Mouse (Mus musculus) lung, postnatal 36 days (tissue): ENCODE results near the gene Sema7a.

Experiments used
- DNase-seq: peaks from one replicate; pipeline ENCODE4 v3.0.0; 2022; ENCODE audit warnings: mixed read lengths

The Sema7a gene

DNA sequence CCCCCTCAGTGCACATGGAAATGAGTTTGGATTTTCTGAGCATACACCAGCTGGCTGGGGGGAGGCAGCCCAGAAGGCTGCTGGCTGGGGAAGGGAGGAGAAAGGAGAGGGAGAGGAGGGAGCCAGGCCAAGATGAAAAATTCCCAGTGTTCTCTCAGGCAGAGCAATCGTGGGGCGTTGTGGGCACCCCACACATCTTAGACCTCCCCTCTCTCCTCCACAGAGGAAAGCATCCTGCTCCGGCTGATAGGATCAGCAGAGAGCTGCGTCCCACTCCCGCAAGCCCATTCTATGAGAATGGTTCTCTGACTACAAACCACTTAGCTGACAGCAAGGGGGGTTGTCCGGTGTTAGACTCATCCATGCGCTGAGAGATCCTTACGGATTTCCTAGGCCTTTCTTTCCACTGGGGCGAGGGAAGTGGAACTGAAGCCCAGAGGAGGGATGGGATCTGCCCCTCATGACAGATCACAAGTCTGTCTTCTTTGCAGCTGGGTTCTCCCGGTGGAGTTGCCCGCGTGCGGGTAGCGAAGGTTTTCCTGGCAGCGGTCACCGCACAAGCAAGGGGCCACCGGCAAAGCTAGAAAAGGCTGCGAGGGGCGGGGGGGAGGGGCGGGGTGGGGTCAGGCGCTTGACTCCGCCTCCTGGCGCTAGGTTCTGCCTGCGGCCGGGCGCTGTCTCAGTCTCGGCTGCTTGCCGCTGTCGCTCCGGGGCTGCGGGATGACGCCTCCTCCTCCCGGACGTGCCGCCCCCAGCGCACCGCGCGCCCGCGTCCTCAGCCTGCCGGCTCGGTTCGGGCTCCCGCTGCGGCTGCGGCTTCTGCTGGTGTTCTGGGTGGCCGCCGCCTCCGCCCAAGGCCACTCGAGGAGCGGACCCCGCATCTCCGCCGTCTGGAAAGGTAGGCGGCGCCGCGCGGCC, at the start of gene Sema7a:
Gene Sema7a (plus strand): TSS at position 682 of the 918 bp plus-strand sequence.
- DNase-seq: peak; percentile 79

DNA sequence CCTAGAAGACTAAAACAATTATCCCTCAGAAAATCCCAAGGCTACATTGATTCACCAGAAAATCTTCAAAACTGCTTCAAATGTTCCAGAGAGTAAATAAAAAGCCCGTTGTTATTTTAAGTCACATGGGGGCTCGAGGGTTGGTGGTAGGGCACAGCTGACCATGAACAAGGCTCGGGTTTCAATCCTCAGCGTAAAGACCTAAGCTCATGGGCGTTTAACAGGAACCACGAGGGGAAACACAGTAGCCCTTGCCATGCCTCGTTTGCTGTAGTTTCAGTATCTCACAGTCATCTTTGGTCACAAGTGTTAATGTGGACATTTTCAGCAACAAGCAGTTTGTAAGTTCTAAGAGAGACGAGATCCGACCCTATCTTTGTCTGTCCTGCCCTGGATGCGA, 39.4 kb upstream of the Sema7a start:
- DNase-seq: no peak

DNA sequence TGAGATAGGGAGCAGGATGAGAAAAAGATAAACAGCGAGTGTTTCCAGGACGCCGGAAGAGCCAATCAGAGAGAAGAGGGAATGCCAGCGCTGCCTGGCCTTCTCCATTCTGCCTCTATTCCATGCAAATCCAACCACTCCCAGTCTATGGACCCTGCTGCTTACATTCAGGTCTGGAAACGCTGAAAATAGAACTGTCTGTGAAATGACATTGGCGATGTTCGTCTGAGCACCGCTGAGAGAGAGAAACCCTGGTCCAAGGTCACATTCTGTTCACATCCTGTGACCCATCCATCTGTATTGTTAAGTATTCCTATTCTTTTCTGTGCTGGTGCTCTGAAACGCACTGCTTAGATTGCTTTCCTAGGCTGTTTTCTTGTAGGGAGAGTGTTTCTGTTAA, 38.7 kb upstream of the Sema7a start:
- DNase-seq: no peak

DNA sequence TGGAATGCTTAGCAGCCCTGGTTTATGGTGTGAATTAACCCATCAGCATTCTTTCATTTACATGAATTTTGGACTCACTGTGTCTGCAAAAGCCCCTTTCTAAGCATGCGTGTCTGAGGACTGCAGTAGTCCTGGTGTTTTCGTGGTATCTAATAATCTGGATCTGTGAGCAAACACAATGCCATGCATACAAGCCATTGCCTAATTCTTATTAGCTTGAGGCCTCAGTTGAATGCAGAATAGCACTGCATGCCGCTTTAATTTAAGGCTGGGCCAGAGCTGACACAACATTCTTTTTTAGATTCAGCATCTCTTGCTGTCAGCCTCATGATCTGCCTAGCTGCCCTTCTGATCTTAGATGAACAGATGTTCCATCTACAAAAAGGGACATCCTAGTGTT, 38.3 kb upstream of the Sema7a start:
- DNase-seq: no peak

DNA sequence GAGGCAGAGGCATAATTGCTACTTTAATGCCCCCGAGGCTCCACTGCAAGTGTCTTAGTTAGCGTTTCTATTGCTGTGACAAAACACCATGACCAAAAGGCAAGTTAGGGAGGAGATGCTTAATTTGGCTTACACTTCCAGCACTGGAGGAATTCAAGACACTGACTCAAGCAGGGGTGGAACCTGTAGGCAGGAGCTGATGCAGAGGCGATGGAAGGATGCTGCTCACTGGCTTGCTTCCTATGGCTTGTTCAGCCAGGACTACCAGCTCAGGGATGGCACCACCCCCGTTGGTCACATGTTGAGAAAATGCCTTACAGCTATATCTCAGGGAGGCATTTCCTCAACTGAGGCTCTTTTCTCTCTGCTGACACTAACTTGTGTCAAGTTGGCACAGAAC, 37.8 kb upstream of the Sema7a start:
- DNase-seq: no peak

DNA sequence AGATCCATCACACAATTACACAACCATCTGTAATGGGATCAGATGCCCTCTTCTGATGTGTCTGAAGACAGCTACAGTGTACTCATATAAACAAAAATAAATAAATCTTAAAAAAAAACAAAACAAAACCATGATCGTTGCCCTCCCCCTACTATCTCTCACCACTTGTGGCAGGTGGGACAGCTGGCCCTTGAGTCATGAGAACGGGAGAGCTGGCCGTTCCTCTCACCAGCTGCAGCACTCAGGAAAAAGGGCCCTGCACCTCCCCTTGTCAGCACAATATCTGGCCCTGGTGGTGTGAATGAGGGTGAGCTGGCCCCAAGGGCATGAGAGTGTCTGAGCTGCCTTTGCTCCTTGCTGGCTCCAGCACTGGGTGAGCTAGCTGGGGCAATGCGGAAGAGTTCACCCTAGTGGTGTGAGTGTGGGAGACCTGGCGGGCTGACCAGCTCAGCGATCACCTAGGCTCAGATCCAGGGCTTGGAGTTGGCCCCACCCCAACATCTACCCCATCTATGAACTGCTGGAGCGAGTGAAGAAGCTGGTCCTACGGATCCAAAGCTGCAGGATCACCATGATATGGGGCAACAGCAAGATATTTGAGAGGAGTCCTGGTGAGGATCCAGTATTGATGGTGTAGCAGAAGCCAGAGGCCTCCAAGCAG, 36.2 kb upstream of the Sema7a start:
- DNase-seq: no peak

DNA sequence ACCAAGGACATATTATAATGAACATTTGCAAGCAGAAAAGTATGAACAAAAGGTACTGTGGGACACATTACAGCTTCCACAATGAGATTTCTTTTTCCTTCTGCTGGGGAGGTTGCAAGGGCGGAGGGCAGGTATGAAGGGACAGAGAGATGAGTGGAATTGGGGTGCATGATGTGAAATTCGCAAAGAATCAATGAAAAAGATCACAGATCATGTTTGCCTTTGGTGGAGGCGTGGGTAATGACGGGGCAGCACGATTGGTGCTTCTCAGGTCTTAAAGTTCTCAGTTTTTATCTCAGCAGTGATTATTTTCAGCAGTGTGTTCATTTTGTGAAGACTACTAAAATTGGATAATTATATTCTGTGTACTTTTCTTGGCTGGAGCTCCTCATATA, 35.7 kb upstream of the Sema7a start:
- DNase-seq: no peak

DNA sequence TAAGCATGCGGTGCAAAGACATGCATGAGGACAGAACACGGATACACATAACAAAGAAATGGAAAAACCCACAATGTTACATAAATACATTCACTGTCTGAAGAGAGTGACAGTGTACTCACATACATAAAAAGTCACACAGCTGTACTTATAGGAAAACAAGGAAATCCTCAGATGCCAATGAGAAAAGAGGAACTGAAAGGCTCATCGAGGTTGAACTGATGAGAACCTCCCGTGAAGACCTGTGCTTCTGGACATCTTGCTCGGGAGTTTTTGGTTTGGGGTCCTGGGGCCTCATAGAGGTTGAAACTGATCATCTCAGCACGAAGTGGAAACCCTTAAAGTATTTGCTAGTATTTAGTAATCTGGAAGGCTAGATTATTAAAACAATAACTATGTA, 32.7 kb upstream of the Sema7a start:
- DNase-seq: no peak

DNA sequence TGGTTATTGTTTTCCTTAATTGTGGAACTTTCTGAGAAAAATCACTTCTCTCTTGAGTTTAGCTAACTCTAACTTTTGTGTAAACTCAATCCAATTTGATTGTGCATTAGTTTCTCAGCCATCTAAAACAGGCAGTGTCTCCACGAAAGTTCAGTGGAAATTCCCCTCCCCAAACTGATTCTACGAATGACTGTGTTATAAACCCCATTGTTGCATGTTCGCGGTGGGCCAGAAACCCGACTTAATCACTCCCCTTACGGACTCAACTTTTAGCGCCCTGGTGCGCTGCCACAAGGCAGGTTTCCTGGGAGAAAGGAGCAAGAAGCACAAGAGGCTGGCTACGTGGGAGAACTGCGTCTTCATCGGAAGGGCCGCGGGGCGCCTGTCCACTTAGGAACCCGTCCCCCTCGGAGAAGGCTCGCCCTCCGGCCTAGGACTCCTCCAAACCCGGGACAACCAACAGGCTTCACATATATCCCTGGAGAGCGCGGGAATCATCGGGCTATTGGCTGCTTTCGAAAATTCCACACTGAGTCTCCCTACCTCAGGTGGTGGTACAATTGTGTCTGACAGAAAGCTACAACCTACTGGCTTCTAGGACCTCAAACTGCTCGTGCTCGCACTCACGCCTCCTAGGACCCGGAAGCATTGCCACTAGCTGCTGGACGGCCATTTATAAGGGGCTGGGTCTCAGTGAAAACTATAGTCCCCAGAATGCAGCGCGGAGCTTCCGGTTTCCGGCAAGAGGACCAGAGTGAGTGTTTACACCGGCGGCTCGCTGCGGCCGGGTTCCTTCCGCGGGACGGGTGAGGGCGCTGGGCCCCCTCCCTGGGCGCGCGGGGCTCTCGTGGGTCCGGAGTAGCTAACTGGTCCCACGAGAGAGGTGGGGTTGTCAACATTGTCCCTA, 29.4 kb upstream of the Sema7a start, which contains the start of gene Ubl7:
Gene Ubl7 (plus strand): TSS at position 726 of the 907 bp plus-strand sequence.
- peak; percentile 97 for DNase-seq

DNA sequence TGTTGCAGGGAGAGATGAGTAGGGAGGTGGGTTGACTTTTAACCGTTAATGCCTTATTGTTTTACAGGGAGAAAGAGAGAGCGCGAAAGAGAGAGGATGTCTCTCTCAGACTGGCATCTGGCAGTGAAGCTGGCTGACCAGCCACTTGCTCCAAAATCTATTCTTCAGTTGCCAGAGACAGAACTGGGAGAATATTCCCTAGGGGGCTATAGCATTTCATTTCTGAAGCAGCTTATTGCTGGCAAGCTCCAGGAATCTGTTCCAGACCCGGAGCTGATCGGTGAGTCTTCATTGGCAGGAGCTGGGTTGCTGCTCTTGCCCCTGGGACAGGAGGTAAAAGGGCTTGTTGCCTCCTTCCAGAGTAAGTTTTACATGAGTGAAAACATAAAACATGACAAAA, 27.3 kb upstream of the Sema7a start:
- DNase-seq: no peak

DNA sequence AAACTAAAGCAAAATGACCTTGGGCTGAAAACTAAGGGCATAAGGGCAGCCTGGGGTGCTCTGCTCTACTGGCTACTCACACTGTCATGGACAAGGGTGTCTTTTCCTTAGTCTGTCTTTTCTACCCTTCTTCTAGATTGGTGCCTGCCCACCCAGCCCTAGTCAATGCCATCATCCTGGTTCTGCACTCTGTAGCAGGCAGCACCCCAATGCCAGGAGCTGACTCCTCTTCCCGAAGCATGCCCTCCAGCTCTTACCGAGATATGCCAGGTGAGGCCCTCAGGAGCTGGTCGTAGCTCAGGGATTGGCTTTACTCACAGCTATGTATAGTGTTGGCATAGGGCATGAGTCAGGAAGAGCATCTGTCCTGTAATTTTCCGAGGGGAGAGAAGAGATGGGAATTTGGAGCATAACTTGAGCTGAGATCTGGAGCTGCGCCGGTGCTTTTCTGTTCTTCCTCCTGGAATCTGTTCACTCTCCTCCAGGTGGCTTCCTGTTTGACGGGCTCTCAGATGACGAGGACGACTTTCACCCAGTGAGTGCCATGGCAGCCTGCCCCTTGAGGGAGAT, 18.3 kb upstream of the Sema7a start:
- no peak for DNase-seq

DNA sequence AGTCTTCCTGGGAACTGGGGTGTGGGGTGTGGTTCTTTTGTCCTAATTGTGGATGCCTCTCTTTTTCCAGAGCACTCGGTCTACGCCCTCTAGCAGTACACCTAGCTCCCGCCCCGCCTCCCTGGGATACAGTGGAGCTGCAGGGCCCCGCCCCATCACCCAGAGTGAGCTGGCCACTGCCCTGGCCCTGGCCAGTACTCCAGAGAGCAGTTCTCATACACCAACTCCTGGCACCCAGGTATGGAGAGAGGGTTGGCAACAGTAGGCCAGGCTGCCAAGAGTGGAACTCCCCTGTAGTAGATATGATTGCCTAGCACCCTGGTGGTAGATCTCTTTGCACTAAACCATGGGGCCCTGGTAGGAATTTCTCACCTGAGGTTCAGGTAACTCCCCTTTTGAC, 17.5 kb upstream of the Sema7a start:
- no peak for DNase-seq

DNA sequence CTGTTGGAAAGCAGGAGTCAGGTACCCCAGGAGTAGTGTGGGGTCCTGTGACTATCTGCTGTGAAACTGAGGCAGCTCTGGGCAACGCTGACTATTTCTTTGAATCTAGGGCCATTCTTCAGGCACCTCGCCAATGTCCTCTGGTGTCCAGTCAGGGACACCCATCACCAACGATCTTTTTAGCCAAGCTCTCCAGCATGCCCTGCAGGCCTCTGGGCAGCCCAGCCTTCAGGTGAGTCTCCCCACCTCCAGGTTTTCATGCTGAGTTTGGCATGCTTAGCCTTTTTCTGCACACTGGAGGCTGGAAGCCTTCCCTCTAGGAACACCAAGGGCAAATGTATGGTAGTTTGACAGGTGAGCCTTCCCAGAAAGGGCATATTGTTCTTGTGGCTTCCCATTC, 16.9 kb upstream of the Sema7a start:
- DNase-seq: no peak

DNA sequence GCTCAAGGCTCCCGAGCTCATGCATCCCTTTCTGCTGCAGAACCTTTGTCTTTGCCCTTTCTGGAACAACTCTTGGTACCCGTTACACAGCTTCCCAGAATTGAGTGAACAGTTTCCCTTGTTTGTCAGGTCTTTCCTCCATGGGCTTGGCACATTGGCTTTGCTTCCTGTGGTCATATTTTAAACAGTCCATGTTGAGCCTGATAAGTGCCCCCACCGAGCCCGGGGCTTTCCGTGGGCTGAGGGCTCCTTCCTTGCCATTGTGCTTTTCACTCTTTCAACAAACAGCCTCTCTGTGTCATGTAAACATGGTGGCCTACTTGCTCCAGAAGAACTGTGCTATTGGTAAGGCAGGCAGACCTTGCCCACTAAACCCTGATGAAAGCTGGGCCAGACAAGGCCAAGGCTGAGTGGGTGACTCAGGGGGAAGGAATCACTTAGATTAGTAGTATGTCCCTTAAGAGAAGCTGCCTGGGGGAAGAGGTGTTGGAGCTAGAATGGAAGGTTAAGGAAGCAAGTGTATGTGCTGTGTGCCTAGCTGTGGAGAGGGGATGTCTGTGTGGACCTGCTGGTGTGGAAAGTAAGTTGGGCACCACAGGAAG, 8.6 kb upstream of the Sema7a start:
- peak; percentile 74 for DNase-seq

DNA sequence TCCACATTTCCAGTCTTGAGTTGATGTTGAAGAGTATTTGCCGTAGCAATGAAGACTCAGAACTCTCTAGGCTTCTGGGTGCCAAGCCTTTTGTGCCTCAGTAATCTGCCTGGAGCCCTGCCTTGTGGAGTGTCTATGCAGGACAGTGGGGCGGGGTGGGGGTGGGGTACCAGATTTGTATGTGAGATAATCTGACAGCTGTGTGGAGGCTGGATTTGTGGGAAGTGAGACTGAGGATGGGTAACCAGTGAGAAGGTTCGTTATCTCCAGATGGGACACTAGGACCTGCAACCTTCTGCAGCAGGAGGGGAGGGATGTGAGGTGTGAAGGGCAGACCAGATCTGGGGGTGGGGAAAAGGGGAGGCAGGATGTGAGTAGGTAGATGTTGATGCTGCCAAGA, 7.7 kb upstream of the Sema7a start:
- no peak for DNase-seq

DNA sequence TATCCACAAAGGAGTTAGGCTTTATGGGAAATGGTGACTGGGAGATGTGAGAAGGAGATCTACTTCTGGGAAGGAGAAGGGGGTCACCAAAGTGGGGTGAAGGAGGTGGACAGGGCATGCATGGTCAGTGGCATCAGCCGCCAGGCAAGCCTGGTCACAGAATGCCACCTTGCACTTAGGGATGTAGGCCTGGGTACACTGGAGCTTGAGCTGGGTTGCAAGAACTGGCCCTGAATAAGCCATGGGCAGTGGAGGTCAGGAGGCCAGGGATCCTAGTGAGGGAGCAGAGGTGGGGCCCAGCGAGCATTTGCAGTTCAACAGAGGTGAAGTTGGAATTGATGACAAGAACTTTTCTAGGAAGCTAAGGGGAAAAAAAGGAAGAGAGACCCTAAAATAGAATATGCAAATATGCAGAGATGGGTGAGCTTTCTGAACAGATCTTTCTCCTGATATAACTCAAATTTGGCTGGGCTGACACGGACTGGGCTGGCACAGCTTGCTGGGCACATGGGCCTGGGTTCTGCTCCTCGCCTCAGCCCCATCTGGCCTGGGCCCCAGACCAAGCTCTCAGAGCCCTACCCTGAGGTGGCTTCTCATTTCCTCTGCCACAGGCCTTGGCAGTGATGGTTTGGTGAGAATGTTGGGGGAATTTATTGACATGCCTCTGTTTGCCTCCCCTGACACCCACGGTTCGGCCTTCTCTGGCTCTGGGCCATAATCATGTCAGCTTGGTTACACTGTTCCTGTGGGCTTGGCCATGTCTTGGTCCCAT, 6.9 kb upstream of the Sema7a start:
- DNase-seq: no peak

DNA sequence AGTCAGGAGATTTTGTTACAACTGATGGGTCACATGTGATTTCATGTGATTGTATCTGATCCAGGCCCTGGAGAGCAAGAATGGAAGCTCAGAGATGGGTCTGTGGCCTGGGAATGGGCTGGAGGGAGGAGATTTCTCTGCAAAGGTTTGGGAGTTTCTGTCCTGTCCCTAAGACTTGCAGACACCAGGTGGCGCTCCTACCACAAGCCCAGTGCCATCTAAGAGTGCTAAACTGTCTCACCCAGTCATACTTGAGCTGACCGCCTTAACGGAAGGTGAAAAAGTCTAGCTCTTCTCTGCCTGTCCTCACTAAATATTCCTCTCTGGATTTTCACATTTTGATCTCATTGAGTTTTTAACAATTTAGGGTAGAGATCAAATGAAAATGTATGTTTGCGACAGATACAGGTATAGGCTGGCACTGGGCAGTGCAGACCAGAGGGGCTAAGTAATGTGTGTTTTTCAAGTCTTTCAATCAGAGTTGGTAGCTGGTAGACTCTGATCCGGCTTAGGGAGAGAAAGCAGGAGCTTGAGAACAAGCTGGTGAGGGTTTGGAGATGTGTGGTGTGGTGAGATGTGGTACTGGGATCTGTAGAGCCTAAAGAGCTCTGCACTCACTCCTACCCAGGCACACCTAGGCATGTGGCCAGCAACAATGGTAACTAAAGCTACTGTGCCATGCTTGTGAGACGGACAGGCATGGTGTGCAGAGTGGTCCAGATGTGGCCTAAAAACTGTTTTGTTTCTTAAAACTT, 4.1 kb upstream of the Sema7a start:
- DNase-seq: peak; percentile 94

DNA sequence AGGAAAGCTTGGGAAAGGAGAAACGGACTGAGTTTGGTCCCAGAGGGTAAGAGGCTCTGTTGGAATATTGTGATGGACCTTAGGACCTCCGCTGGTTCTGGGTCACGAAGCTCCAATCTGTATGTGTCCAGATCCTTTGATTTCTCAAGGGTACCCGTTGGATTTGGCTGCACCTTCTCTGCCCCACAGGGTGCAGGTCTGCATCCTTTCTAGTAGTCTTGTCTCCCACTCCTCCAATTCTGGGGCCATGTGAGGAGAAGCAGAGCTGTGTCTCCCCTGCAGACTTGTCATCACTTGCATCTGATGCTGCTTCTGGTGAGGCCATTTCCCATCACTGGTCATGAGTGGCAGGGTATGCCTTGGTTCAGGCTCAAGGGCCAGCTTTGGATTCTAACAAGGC, 2.7 kb upstream of the Sema7a start:
- no peak for DNase-seq

DNA sequence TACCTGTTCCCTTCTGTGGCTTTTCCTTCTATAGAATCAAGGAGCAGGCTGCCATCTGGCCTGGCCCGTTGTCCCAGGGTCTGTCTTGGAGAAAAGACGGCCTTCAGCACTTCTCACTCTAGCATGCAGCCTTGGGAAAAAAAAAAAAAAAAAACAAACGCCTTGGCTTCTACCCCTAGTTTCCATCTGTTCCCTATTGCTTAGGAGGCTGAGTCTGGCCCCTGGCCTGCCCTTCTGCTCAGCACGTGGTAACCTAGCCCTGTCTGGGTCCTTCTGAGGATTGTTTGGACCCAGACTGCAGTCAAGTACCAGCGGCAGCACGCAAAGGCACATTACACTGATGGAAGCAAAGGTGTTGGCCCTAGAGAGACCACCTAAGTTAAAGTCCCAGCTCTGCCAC, 2.3 kb upstream of the Sema7a start:
- no peak for DNase-seq

DNA sequence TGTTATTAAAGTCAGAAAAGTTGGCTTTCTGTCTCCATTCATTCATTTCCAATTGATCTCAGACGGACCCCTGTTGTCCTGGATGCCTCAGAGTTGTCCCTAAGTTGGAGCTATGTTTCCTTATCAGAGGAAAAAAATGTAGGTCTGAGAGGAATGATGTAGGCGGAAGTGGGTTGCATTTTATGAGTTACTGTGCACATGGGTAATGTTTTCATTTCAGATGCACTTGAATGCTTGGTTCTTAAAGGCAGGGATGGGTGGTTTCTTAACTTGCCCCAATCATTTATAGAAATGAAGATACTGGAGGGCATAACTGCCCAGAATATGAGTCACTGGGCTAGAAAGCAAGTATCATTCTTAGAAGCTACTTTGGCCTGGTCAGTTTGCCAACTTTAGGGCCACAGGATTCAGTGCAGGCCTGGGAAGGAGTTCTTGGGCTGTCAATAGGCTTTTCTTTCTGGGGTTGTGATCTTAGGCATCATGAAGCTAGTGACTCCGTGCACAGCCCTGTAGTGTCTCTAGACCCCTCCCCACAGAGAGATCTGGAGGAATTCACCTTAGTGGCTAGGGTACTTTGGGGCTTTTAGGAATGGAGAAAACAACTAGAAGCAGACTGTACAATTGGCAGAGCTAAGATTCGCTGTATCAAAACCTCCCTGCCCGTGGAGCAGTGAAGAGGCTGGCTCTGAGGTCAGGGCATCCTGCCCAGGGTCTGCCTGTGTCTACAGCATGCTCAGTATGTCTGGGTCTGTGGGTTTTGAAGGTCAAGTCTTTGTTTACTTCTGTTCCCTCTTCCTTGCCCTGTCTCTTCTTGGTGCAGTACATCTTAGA, 1.5 kb upstream of the Sema7a start:
- no peak for DNase-seq
